Mouse (Mus musculus): ENCODE data around the gene Muc4. TPM values are rescaled to one million over a fixed set of nuclear protein-coding genes. Genes with fewer than 3 reads are reported as not detected.

Muc4 gene
- polyA plus RNA-seq, 1 experiment, result 1.8 TPM

GRCm38 (mm10) chr16:32726501-32726900 lies 9.2 kb upstream of the Muc4 start:
- DNase-seq (ENCODE audit: low read depth), result no peak

- DNase-seq (ENCODE audit: low read depth), result no peak
These were observed 7.4 kb upstream of the Muc4 start for GRCm38 (mm10) chr16:32728240-32728639.

DNA sequence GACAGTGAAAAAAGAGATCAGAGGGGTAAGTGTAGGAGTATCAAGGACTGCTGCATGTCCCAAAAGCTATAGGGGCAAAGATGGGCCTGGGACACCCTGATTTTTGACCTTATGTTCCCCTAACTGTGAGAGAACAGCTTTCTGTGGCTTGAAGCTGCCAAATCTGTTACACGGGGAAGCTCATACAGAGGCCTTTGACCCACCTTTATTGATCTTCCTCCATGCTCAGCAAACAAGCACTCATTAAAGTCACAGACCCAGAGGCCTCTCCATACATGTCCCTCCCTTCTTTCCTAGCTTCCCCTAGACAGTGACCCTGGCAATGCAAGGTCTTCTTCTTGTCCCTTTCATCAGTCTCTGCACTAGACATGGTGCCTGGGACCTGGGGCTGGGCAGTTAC lies 7.0 kb upstream of the Muc4 start:
- no peak for DNase-seq (ENCODE audit: low read depth)

GRCm38 (mm10) chr16:32733213-32733612 lies 2.5 kb upstream of the Muc4 start:
- no peak for DNase-seq (ENCODE audit: low read depth)

DNA sequence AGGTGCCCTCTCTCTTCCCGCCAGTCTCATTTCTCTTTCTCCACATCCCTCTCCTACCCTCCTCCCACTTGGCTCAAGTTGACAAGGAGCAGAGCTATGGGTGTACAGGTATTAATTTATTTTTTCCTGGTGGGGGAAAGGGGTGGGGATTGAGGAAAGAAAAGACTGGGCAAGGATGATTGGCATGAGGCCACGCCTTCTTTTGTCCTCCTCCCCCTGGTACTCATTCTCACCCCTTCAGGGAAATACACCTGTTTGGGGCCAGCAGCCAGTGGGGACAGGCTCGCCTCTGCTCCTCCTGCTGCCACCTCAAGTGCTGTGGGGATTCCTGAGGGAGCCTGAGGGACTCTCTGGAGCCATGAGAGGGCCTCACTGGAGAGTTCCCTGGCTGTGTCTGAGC lies 336 bp downstream of the Muc4 start:
- no peak for DNase-seq (ENCODE audit: low read depth)

DNA sequence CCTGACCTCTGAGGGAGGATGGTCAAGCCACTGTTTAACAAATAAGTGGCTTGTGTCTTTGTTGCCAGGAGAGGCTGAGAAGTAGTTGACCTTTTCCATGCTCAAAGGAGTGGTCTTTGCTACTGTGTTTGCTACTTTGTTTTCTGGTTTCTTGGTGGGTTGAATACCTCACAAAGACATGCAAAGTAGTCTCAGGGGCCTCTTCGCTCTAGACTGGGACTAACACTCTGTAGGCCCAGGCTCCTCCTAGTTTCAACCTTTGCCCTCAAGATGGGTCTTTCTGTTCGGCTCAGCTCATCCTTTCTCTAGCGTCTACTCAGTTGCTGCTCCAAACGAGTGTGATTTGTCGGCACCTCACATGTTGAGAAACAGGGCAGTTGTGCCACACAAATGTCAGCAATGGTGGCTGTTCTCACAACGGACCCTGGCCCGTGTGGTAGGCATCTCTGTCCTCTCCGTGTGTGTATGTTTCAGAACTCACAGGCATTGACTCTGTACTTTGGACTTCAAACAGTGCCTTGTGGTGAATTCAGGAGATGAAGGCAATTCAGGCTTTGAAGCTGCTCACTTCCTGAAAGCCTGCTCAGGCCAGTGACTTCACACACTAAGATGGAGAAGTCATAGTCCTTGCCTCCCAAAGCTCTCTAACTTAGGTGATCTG lies 4.4 kb downstream of the Muc4 start:
- no peak for DNase-seq (ENCODE audit: low read depth)

GRCm38 (mm10) chr16:32741366-32741765 lies 5.7 kb downstream of the Muc4 start:
- no peak for DNase-seq (ENCODE audit: low read depth)

GRCm38 (mm10) chr16:32742712-32743111 lies 7.0 kb downstream of the Muc4 start:
- DNase-seq (ENCODE audit: low read depth), result no peak

GRCm38 (mm10) chr16:32745852-32746251 lies 10.2 kb downstream of the Muc4 start:
- DNase-seq (ENCODE audit: low read depth), result no peak

DNA sequence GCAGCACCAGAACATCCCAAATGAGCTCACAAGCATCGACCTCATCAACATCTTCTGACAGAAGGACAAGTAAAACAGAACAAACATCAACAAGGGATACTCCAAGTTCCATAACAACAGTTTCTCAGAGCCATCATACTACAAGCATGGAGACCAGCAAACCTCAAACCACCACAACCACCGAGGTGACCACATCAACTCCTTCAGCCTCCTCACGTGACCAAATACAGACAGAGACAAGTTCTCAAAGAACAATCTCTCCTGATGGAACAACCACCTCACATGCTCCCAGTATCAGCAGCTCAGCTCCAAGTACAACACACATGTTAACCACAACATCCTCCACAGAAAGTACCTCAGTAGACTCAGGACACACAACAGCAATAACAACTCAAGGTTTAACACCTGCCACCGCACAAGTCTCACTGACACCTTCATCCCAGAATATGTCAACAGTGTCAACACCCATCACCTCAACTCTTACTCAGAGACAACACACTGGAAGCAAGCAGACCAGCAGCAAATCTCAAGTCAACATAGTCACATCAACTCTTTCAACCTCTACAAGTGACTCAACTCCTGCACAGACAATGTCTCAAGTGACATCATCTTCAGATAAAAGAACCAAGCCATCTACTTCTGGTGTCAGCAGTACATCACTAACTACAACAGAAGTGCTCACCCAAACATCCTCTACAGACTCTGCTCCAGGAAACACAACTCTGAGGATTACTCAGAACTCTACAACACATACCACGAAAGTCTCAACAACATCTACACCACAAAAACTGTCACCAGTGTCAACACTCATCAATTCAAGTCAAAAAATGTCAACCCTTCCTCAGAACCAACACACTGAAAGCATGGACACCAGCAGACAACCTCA lies 14.8 kb downstream of the Muc4 start:
- no peak for DNase-seq (ENCODE audit: low read depth)

GRCm38 (mm10) chr16:32764550-32764949 lies 28.9 kb downstream of the Muc4 start:
- DNase-seq (ENCODE audit: low read depth), result no peak

DNA sequence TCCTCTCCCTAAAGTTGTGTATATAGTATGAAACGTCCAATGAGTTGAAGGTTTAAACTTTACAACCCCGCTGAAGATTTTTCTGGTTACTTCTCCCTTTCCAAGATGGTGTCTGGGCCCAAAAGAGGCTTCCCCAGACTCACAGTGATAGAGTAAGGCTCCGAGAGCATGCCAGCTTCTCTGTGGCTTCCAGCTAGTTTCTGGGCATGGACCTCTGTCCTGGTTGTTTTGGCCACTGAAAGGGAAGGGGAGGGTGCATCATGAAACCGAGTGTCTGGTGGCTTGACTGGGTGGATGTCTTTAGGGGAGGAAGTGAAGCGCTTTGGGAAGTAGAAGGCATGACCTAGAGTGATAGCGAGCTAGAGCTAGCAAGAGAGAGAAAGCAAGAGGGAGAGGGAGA lies 29.3 kb downstream of the Muc4 start:
- no peak for DNase-seq (ENCODE audit: low read depth)

GRCm38 (mm10) chr16:32766904-32767303 lies 31.2 kb downstream of the Muc4 start:
- DNase-seq (ENCODE audit: low read depth), result no peak

- no peak for DNase-seq (ENCODE audit: low read depth)
These were observed 41.0 kb downstream of the Muc4 start for GRCm38 (mm10) chr16:32776676-32777075.

DNA sequence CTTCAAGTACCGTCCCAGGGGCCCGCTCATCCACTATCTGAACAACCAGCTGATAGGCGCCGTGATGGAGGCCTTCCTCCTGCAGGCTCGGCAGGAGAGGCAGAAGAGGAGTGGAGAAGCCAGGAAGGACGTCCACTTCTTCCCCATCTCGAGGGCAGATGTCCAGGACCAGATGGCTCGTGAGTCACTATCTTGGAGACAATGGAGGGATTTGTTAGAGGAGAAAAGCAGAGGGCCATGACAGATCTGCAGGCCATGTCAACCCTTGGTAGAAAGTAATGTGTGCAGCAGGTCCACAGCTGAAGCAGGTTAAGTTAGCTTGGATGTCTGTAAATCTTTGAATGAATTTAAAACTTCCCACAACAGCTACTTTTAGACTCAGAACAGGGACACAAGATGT lies 43.3 kb downstream of the Muc4 start:
- no peak for DNase-seq (ENCODE audit: low read depth)

GRCm38 (mm10) chr16:32783324-32784062 lies 47.8 kb downstream of the Muc4 start:
- no peak for DNase-seq (ENCODE audit: low read depth)

DNA sequence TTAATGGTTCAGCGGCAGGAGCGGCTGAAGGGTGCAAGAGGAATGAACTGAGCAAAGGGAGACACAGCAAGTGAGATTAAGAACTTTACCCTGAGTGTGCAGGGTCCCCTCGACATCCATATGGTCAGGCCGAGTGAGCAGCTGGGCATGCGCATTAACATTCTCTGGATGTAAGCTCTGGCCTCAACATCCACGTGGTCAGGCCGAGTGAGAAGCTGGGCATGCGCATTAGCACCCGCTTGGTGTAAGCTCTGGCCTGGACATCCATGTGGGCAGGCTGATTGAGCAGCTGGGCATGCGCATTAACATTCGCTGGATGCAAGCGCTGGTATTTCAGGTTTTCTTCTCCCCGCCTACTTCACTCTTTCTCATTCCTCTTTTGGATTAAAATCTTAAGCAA lies 49.2 kb downstream of the Muc4 start:
- DNase-seq (ENCODE audit: low read depth), result no peak

DNA sequence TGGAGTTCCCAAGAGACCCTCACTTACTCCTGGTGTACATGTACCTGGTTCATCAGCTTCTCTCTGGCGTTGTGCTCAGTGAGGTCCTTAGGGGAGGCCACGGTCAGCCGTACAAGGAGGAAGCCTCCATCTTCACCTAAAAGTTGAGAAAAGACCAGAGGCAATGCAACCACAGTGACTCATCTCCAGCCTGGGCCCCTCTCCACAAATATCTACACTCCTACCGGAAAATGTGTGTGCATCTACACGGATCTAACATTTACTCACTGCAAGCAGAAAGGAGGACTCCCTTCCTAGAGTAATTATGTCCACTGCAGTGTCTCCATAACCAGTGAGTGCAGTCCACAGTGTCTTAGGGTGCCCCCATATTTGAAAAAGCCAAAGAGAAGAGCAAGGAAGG lies 54.4 kb downstream of the Muc4 start:
- no peak for DNase-seq (ENCODE audit: low read depth)

DNA sequence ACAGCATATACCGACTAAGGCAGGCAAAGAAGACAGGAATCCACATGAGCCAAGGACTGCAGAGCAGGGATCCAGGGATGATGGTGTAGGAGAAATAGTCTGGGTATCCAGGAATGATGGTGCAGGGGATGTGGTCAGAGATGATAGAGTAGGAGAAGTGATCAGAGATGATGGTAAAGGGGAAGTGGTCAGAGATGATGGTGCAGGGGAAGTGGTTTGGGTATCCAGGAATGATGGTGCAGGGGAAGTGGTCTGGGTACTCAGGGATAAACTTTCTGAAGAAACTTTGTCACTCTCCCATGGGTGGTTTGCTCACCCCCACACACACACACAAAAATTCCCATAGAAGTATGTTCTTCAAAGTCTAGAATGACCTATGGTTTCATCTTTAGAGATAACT lies 59.5 kb downstream of the Muc4 start:
- no peak for DNase-seq (ENCODE audit: low read depth)

GRCm38 (mm10) chr16:32796676-32797425 lies 61.2 kb downstream of the Muc4 start:
- no peak for DNase-seq (ENCODE audit: low read depth)

DNA sequence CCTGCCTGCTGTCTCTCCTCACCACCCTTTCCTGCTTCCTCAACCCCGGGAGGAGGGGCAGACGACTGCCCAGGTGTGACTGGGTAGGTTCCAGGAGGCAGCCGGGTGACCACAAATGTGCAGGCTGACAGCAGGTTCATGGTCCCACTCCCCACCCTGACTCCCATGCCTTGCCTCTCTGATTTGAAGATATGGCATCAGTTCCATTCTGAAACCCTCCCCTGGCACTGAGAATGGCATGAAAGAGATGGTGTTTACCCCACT lies 61.7 kb downstream of the Muc4 start, which contains the start of gene Muc20:
Muc20 (minus strand) TSS at position 10 of the 264 bp plus-strand sequence.
- no peak for DNase-seq (ENCODE audit: low read depth)

DNA sequence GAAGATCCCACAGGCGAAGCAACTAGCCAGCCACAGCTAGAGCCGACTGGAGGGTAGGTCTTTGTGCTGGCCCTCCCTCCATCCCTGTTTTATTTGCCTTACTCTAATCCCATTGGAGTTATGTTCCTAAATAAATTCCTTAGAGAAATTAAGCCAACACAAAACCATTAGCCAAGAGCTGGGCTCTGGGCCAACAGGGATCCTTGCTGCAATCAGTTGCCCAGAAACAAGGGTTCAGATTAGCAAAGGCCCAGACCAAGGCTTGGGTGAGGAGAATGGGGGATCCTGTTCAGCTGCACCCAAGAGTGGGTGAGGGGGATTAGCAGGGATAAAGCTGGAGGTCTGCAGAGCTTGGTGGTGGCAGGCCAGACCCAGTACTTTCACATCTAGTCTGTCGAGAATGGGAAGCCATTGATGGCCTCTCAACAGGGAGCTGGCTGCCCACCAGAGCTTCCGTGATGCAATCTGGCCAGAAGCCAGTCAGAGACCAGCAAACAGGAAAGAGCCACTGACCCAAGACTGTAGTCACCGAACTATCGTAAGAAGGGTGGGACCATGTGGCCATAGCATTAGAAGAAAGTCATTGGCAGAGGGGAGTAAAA lies 67.7 kb downstream of the Muc4 start:
- DNase-seq (ENCODE audit: low read depth), result no peak

Measured in gonadal fat pad, adult 2 months (tissue).